ENCODE assay signal across 20 mouse cellular contexts in the genomic region with DNA sequence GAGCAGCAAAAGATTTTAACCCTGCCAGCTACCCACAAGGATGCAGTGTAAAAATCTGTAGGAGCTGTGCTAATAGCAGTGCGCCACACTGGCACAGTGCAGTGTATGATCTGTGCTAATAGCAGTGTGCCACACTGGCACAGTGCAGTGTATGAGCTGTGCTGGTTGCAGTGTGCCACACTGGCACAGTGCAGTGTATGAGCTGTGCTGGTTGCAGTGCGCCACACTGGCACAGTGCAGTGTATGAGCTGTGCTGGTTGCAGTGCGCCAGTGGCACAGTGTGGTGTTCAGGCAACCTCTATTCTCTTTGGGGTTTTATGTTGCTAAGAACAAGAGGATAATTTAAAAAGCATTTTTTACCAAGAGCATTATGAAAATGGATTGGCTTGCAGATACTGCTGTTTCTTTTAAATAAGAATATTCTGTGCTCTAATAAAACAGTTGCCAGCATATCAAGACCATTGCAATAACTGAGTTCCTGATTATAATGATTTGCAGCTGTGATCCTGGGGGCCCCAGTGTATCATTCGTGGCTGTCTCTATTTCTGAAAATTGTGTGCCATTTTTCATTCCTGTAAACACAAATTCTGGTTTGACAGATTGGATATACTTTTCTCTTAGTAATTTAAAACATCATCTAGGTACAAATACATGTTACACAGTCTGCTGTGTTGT.
DNase-seq lines count a peak whose midpoint lies in the region; ATAC-seq and TF ChIP-seq lines count a peak whose summit lies in the region.
"Had no signal": no experiment of that assay in that cellular context is flagged by ENCODE, and none has a peak within 500 bp of the region (broad histone marks: within the 10 kb centered on the region; RNA-seq: fewer than 3 reads in every experiment).

No protein-coding gene starts in this region.

- intact Hi-C loops in heart, postnatal 25 days (cut with DNase I) = no loop called here

- DNase-seq in cerebellum, adult 8-10 months = no peak
- no peak for DNase-seq in layer of hippocampus, adult 2 months (ENCODE audit: low spot score in 2 of 2)
- DNase-seq in layer of hippocampus, adult 11-12 months (ENCODE audit: low spot score) = no peak
- DNase-seq in urinary bladder, postnatal 25 days (ENCODE audit: low spot score) = no peak
- DNase-seq in heart, postnatal 25 days (ENCODE audit: low spot score) = no peak
- DNase-seq: adrenal gland, postnatal 25 days; cerebellum, postnatal 25 days; gastrocnemius, postnatal 25 days; heart, postnatal 4 days; kidney, adult 2 months; layer of hippocampus, postnatal 36 days; left cerebral cortex, postnatal 4 days; lung, postnatal 10 days; retina, postnatal 1 day had no signal

- H3K27me3 ChIP-seq in embryonic facial prominence, embryonic 12.5 days = no peaks in the 10 kb centered on the region
- H3K27me3 ChIP-seq in limb, embryonic 13.5 days = no peaks in the 10 kb centered on the region
- H3K27me3 ChIP-seq: megakaryocyte, embryonic 14.5 days had no signal

- H3K4me2 ChIP-seq in embryonic facial prominence, embryonic 12.5 days (replicated peaks) = no peak overlapping the region
- H3K4me2 ChIP-seq in limb, embryonic 13.5 days (replicated peaks) = peak overlapping the region; percentile 37
- H3K4me2 ChIP-seq: heart, embryonic 11.5 days had no signal

- no peak for TF ChIP-seq CTCF in layer of hippocampus, adult 2 months (conservative IDR thresholded peaks at IDR 0.05)

- 0 out of 2 replicates have a peak overlapping the region, but pooled peaks have one; percentile 67 for H3K27ac ChIP-seq in layer of hippocampus, adult 2 months
- H3K27ac ChIP-seq in embryonic facial prominence, embryonic 12.5 days = peak overlapping the region; percentile 61; the same call in 1 of the 2 replicates
- H3K27ac ChIP-seq in limb, embryonic 13.5 days = no peak overlapping the region
- H3K27ac ChIP-seq: liver, embryonic 14.5 days had no signal

- peaks cover 9% of the 10 kb centered on the region; the same call in 1 of the 2 replicates for H3K4me1 ChIP-seq in embryonic facial prominence, embryonic 12.5 days
- peaks cover 29% of the 10 kb centered on the region for H3K4me1 ChIP-seq in limb, embryonic 13.5 days

- H3K36me3 ChIP-seq in embryonic facial prominence, embryonic 12.5 days = no peaks in the 10 kb centered on the region
- no peaks in the 10 kb centered on the region for H3K36me3 ChIP-seq in limb, embryonic 13.5 days

- no peaks in the 10 kb centered on the region for H3K9me3 ChIP-seq in embryonic facial prominence, embryonic 12.5 days
- no peaks in the 10 kb centered on the region for H3K9me3 ChIP-seq in limb, embryonic 13.5 days
- H3K9me3 ChIP-seq: megakaryocyte, embryonic 14.5 days had no signal

- 77% methylated on average over 4 of the region's 4 CpGs for WGBS in embryonic facial prominence, embryonic 12.5 days
- WGBS in limb, embryonic 13.5 days = 63% methylated on average over 4 of the region's 4 CpGs

- H3K9ac ChIP-seq in embryonic facial prominence, embryonic 12.5 days = no peak overlapping the region
- no peak overlapping the region for H3K9ac ChIP-seq in limb, embryonic 13.5 days
- H3K9ac ChIP-seq: liver, embryonic 14.5 days had no signal

- 0 out of 2 replicates have a peak, but pooled peaks have one; percentile 23 for ATAC-seq in cerebellum, adult (ENCODE audit: insufficient number of reproducible peaks, low FRiP score, low TSS enrichment)
- no peak for ATAC-seq in embryonic facial prominence, embryonic 12.5 days (ENCODE audit: insufficient number of reproducible peaks, insufficient read depth, low FRiP score, low TSS enrichment)
- peak; percentile 54; the same call in 1 of the 2 replicates for ATAC-seq in limb, embryonic 13.5 days (ENCODE audit: low FRiP score, low read depth)

- no peak overlapping the region for H3K4me3 ChIP-seq in layer of hippocampus, adult 2 months
- no peak overlapping the region for H3K4me3 ChIP-seq in embryonic facial prominence, embryonic 12.5 days
- H3K4me3 ChIP-seq in limb, embryonic 13.5 days = no peak overlapping the region
- H3K4me3 ChIP-seq: megakaryocyte, embryonic 14.5 days had no signal
